Mouse (Mus musculus) MEL (cell line): ENCODE results near the gene Gm45233. TPM values are rescaled to one million over a fixed set of nuclear protein-coding genes. Genes with fewer than 3 reads are reported as not detected.
A peak's percentile ranks its signal among the peaks of the same experiment; 100 is the strongest.

Source experiments
- DNase-seq: peaks from one replicate; pipeline ENCODE4 v3.0.0; 2011; ENCODE audit warnings: low read depth, low spot score
- H3K27ac ChIP-seq: 2 replicates; pipeline ENCODE4 v1.5.1; 2012; ENCODE audit warnings: low read depth, mild to moderate bottlenecking, control low read depth, low read length, moderate library complexity; ENCODE audit not compliant: control insufficient read depth
- H3K27me3 ChIP-seq, 2 experiments: fragments of 150-350 bp in 1 of 2; sonication (generic) in 1 of 2; 2 replicates each; pipeline ENCODE4 v1.6.1; 2012; ENCODE audit warnings: low read length in 2 of 2, mild to moderate bottlenecking in 2 of 2, improper control_type of control experiment in 1 of 2, moderate library complexity in 1 of 2; ENCODE audit not compliant: insufficient read depth in 2 of 2, control insufficient read depth in 1 of 2
- H3K36me3 ChIP-seq, 2 experiments: 2 replicates each; pipeline ENCODE4 v1.6.1; 2012 to 2014; ENCODE audit warnings: low read length in 2 of 2, improper control_type of control experiment in 1 of 2, inconsistent platforms in 1 of 2, mild to moderate bottlenecking in 1 of 2; ENCODE audit not compliant: insufficient read depth in 2 of 2, control insufficient read depth in 1 of 2
- H3K4me1 ChIP-seq, 2 experiments: fragments of 150-350 bp in 1 of 2; sonication (generic) in 1 of 2; 2 replicates each; pipeline ENCODE4 v1.6.1; 2012; ENCODE audit warnings: low read length in 2 of 2, improper control_type of control experiment in 1 of 2, mild to moderate bottlenecking in 1 of 2; ENCODE audit not compliant: insufficient read depth in 2 of 2, control insufficient read depth in 1 of 2
- H3K4me3 ChIP-seq, 2 experiments: fragments of 150-350 bp in 1 of 2; sonication (generic) in 1 of 2; 2 replicates each; pipeline ENCODE4 v1.5.1; 2012; ENCODE audit warnings: low read depth in 2 of 2, low read length in 2 of 2, mild to moderate bottlenecking in 2 of 2, moderate library complexity in 2 of 2, control low read depth in 1 of 2, improper control_type of control experiment in 1 of 2; ENCODE audit not compliant: control insufficient read depth in 1 of 2, insufficient read depth in 1 of 2
- H3K79me2 ChIP-seq: 2 replicates; pipeline ENCODE4 v1.6.1; 2012; ENCODE audit warnings: mild to moderate bottlenecking, low read length, moderate library complexity; ENCODE audit not compliant: control insufficient read depth, poor library complexity, insufficient read depth
- H3K9ac ChIP-seq: 2 replicates; pipeline ENCODE4 v1.6.1; 2012; ENCODE audit warnings: low read depth, mild to moderate bottlenecking, control low read depth, low read length, moderate library complexity; ENCODE audit not compliant: control insufficient read depth, poor library complexity, severe bottlenecking
- H3K9me3 ChIP-seq: fragments of 150-350 bp; sonication (generic); replicated peaks from 2 replicates; pipeline ENCODE4 v1.6.1; 2012; ENCODE audit warnings: mild to moderate bottlenecking, low read length, improper control_type of control experiment, moderate library complexity; ENCODE audit not compliant: insufficient read depth
- CTCF ChIP-seq, 3 experiments: IDR thresholded peaks in 2 of 3; conservative IDR thresholded peaks in 1 of 3; 2 replicates each; pipeline ENCODE4 v1.5.1; 2011 to 2012; ENCODE audit warnings: low read length in 3 of 3, low read depth in 2 of 3, mild to moderate bottlenecking in 2 of 3, improper control_type of control experiment in 1 of 3, inconsistent platforms in 1 of 3, mixed read lengths in 1 of 3, moderate library complexity in 1 of 3; ENCODE audit not compliant: control insufficient read depth in 1 of 3, insufficient read depth in 1 of 3, poor library complexity in 1 of 3, severe bottlenecking in 1 of 3
- KAT2A ChIP-seq: conservative IDR thresholded peaks from 2 replicates; pipeline ENCODE4 v1.6.1; 2012; ENCODE audit warnings: low read depth, low read length, improper control_type of control experiment, inconsistent platforms
- MAX ChIP-seq: IDR thresholded peaks from 2 replicates; pipeline ENCODE4 v1.6.1; 2011; ENCODE audit warnings: low read length, improper control_type of control experiment
- MXI1 ChIP-seq: IDR thresholded peaks from 2 replicates; pipeline ENCODE4 v1.6.1; 2011; ENCODE audit warnings: mild to moderate bottlenecking, low read depth, low read length, improper control_type of control experiment
- MYB ChIP-seq: IDR thresholded peaks from 2 replicates; pipeline ENCODE4 v1.6.1; 2011; ENCODE audit warnings: mild to moderate bottlenecking, low read depth, low read length, improper control_type of control experiment
- MYC ChIP-seq: IDR thresholded peaks from 2 replicates; pipeline ENCODE4 v1.6.1; 2011; ENCODE audit warnings: low read depth, mild to moderate bottlenecking, low read length, improper control_type of control experiment, moderate library complexity
- POLR2AphosphoS5 ChIP-seq: IDR thresholded peaks from 2 replicates; pipeline ENCODE4 v1.6.1; 2012; ENCODE audit warnings: low read depth, borderline replicate concordance, mild to moderate bottlenecking, inconsistent platforms, low read length, moderate library complexity, mixed read lengths
- RAD21 ChIP-seq: IDR thresholded peaks from 2 replicates; pipeline ENCODE4 v1.6.1; 2011; ENCODE audit warnings: mild to moderate bottlenecking, low read depth, low read length, improper control_type of control experiment
- SIN3A ChIP-seq: IDR thresholded peaks from 2 replicates; pipeline ENCODE4 v1.6.1; 2012; ENCODE audit warnings: low read length, improper control_type of control experiment, inconsistent platforms
- SMC3 ChIP-seq: IDR thresholded peaks from 2 replicates; pipeline ENCODE4 v1.6.1; 2011; ENCODE audit warnings: low read depth, low read length, improper control_type of control experiment
- TAL1 ChIP-seq: IDR thresholded peaks from 2 replicates; pipeline ENCODE4 v1.6.1; 2012; ENCODE audit warnings: mild to moderate bottlenecking, inconsistent platforms, low read length, moderate library complexity, mixed read lengths
- TBP ChIP-seq: IDR thresholded peaks from 2 replicates; pipeline ENCODE4 v1.8.0; 2011; ENCODE audit warnings: low read depth, low read length, improper control_type of control experiment
- polyA plus RNA-seq, 2 experiments: library from polyadenylated mRNA; stranded (reverse) in 1 of 2; unstranded in 1 of 2; fragments of >175 nt in 1 of 2; fragments of >200 nt in 1 of 2; gene quantifications; 2 replicates each; pipeline versions ENCODE4 v1.2.1 to v1.2.4; 2012; ENCODE audit warnings: low replicate concordance in 2 of 2, low read depth in 1 of 2; ENCODE audit not compliant: insufficient read length in 2 of 2, insufficient read depth in 1 of 2, missing spikeins in 1 of 2
- total RNA-seq: library from RNA; depleted of rRNA; stranded (reverse); fragments of 300-350 nt; gene quantifications from 2 replicates; pipeline ENCODE4 v1.2.3, GENCODE M21; 2012

The Gm45233 gene
- total and polyA plus RNA-seq, 3 experiments = 0.42 TPM; not detected in 2

DNA sequence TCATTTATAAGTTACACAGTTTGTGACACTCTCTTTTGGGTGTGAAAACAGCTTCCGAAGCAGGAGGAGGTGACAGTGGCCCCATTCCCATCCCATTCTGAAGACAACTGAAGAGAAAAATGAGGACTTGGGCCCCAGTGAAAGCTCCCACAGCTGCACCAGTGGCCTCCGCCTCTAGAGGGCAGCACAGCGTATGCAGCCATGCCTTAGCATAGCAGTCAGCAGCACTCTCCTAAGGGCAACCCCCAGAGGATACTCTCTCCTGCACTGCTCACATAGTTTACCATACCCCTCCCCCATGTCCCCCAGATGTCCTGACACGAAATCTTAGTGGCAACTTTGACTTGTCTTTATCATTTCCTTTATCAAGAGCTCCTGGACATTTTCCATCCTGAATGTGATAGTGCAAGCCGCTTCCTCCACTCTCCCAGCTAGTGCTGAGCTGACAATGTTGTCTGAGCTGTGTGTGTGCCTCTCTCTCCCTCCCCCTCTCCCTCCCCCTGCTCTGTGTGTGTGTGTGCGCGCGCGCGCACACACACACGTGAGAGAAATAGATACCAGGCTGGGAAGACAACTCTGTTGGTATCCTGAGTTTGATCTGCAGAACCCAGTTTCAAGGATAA lies 20.8 kb upstream of the Gm45233 start:
- no peaks in the 10 kb centered on the region for H3K9me3 ChIP-seq
- no peak for TF ChIP-seq TAL1
- TF ChIP-seq MYC = no peak
- no peak for TF ChIP-seq MYB
- peak; percentile 78 to 88 (median 83) for TF ChIP-seq CTCF (IDR thresholded peaks at IDR 0.05 in 2 of 3, conservative IDR thresholded peaks at IDR 0.05 in 1 of 3; ENCODE audit: control insufficient read depth in 1 of 3, insufficient read depth in 1 of 3, low read depth in 2 of 3, low read length in 3 of 3, poor library complexity in 1 of 3, severe bottlenecking in 1 of 3)
- peak; percentile 62 for TF ChIP-seq SMC3
- TF ChIP-seq POLR2AphosphoS5 = no peak
- no peak for TF ChIP-seq MAX
- no peak for TF ChIP-seq TBP
- TF ChIP-seq RAD21 = peak; percentile 54
- TF ChIP-seq MXI1 = no peak
- TF ChIP-seq, all 39 proteins: peak for 3
- no peak overlapping the region for H3K27ac ChIP-seq
- no peaks in the 10 kb centered on the region for H3K4me1 ChIP-seq
- H3K36me3 ChIP-seq = no peaks in the 10 kb centered on the region
- no peaks in the 10 kb centered on the region for H3K79me2 ChIP-seq
- no peak overlapping the region for H3K4me3 ChIP-seq
- H3K9ac ChIP-seq = no peak overlapping the region
- DNase-seq = peak; percentile 65
- no peaks in the 10 kb centered on the region for H3K27me3 ChIP-seq

DNA sequence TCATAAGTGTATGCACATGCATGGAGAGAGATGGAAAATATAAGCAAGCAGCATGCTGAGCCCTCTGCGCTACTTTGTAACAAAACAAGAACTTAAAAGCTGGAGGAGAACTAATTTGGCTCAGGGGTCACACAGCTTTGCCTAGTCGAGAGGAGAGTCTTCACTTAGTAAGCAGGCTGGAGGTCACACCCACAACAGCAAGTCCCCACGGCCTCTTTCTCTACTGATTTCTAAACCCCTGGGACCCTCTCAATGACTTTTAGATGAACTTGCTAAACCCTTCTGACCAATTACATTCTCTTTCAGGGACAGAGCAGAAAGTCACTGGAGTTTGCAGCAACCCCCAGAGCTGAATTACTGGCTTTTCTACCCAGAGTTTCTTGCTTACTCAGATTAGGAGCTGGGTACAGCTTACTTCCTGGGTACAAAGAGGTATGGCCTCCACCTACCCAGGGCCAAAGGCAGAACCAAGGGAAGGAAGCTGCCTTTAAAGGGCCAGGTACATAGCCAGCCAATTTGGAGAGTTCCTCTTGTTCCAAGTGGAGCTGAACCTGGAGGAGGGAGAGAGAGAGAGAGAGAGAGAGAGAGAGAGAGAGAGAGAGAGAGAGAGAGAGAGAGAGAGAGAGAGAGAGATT lies 19.8 kb upstream of the Gm45233 start:
- no peak overlapping the region for H3K27ac ChIP-seq
- no peaks in the 10 kb centered on the region for H3K36me3 ChIP-seq
- TF ChIP-seq SMC3 = no peak
- TF ChIP-seq SIN3A = no peak
- TF ChIP-seq MYB = no peak
- TF ChIP-seq, all 39 proteins: peak for 0
- Histone ChIP-seq H3K4me1 (no peaks in the 10 kb centered on the region), H3K9me3 (no peaks in the 10 kb centered on the region), H3K79me2 (no peaks in the 10 kb centered on the region), H3K27me3 (no peaks in the 10 kb centered on the region), H3K9ac (no peak overlapping the region), H3K4me3 (no peak overlapping the region)
- no peak for DNase-seq

DNA sequence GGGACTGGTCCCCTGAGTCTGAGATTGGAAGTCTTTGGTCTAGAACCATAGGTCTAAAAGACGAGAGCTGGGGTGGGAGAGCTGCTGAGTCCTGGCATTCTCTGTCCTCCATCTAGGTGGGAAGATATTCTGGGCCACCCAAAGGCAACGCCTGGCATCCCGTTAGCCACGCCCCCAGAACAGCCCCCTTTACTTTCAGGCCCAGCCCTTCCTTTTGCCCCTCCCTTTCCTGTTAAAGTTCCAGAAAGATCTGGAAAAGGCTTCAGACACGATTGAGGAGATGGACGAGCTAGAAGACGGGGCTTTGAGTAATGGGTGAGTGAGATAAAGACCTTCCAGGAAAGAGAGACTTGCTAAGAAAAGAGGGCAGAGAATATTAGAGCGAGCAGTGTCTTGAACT lies 16.5 kb upstream of the Gm45233 start, which contains the start of gene Lim2:
Gene Lim2, plus strand, starts transcription at position 265 of the 400 bp plus-strand sequence.
- Histone ChIP-seq H3K4me3 (no peak within 1 kb of the TSS), H3K36me3 (no peaks in the 10 kb centered on the region)
- TF ChIP-seq KAT2A = no peak

More for the DNA sequence above, 16.5 kb upstream of the Gm45233 start, which contains the start of gene Lim2:
- Histone ChIP-seq H3K27ac (no peak within 1 kb of the TSS), H3K9ac (no peak within 1 kb of the TSS), H3K27me3 (no peaks in the 10 kb centered on the region), H3K9me3 (no peaks in the 10 kb centered on the region), H3K4me1 (no peaks in the 10 kb centered on the region), H3K79me2 (no peaks in the 10 kb centered on the region)
- no peak for DNase-seq
